Mouse (Mus musculus) adrenal gland, adult 18-20 months (tissue): ENCODE measurements at regions not wholly inside any gene's neighbourhood (a gene's known extent, or its start where the extent isn't known, plus 50 kb on each side); places are given as distances from the start of the nearest gene placed in this dataset.
"Not testable (repeated sequence)": the region's sequence is repeated elsewhere in the genome, so short reads cannot be mapped to it uniquely, and the experiment has no call there.

Experiments
- DNase-seq, 2 experiments: peaks; one replicate each; pipeline ENCODE4 v3.0.0; 2021 to 2022; ENCODE audit warnings: low spot score in 2 of 2

DNA sequence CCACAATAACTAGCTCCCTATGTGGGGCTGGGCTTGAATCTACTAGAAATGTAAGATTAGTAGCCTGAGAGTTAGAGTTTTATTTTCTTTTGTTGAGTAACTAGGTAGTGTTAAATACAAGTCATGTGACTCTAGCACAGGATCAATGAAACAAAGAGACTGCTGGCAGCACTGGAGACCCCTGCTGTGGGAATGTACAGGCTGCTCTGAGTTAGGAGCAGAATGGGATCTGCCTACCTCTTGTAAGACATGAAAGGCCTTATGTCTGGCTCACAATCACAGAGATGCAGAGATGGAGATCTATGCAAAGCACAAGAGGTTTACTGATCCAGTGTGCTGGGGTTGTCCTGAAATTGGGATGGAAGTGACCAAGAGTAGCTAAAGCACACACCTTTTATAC is 193.9 kb upstream of the Kcnmb2 start:
- DNase-seq = not testable (repeated sequence)

GRCm38 (mm10) chr3:31741289-31741688 is 161.0 kb upstream of the Kcnmb2 start:
- DNase-seq = no peak

DNA sequence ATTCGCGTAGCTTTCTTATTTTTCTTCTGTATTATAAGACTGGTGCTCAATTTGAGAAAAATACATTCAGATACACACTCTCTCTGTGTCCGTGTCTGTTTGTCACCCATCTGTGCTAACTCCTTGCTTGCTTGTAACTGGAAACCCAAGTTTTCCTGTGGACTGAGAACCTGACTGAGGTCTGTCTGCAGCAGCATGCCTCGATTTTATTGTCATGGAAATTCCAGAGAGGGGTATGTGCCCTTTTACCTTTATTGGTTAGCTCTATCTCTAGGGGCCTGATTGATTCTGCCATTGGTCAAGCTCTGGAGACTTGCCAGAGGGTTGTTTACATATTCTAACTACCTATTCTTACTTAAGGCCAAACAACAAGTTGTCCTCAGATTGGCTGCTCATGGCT is 146.4 kb upstream of the Kcnmb2 start:
- no peak for DNase-seq

GRCm38 (mm10) chr3:31769193-31769592 is 133.1 kb upstream of the Kcnmb2 start:
- DNase-seq = no peak

DNA sequence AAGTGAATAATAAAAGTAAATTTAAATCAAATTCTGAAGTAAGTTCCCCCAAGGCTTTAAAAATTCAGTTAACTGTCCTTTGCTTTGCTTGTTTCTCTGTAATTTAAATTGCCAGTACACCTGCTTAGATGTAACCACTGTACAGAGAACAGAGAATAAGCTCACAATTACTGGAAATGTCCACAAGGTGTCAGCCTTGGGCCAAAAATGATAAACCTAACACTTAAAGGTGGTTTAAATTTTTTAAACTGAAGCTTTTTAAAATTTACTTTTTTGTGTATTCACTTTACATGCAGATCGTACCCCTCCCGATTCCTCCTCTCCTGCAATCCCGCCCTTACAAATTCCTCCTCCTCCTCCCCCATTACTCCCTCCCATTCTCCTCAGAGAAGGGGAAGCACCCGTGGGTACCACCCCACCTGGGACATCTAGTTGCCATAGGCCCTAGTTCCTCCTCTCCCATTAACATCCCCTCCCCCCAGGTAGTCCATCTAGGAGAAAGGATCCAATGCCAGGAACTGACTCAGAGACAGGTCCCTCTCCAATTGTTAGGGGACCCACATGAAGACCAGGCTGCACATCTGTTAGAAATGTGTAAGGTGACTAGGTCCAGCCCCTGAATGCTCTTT is 111.9 kb upstream of the Kcnmb2 start:
- DNase-seq = peak; percentile 13 to 20

- no peak for DNase-seq
These were observed 108.8 kb upstream of the Kcnmb2 start for GRCm38 (mm10) chr3:31793466-31794040.

GRCm38 (mm10) chr3:31796621-31797020 is 105.7 kb upstream of the Kcnmb2 start:
- no peak for DNase-seq

GRCm38 (mm10) chr3:31799192-31799591 is 103.1 kb upstream of the Kcnmb2 start:
- no peak for DNase-seq

- no peak for DNase-seq
These were observed 98.3 kb upstream of the Kcnmb2 start for GRCm38 (mm10) chr3:31804038-31804437.

DNA sequence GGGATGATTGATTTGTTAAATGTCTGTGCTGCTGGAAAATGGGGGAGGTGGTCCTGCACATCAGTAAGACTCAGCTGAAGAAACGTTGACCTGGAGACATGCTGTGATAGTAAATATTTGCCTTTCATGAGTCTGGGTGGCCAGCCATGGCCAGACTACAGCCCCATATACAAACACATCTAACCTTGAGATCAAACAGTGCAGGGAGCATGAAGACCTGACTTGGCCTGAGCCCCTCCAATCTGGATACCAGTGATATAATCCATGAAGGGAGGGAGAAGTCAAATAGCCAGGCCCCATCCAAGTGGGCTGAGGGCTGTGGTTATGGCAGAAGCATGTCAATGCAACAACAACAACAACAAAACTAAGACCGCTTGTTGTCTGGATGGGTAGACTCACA is 94.6 kb upstream of the Kcnmb2 start:
- DNase-seq = no peak

GRCm38 (mm10) chr3:31809131-31809530 is 93.2 kb upstream of the Kcnmb2 start:
- DNase-seq = not testable (repeated sequence)

DNA sequence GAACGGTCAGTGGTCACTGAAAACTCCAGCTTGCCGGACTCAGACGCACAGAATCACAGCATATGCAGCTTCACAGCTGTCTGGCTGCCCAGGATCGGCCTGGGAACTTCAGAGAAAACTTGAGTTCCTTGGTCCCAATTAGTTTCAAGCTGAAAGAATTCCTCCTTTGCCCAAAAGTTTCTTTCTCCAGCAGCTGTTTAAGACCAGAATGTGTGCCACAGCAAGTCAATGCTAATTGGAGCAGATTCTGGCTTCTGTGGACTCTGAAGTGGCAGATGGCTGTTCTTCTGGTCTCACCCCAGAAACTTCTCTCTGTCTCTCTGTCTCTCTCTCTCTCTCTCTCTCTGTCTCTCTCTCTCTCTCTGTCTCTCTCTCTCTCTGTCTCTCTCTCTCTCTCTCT is 91.1 kb upstream of the Kcnmb2 start:
- no peak for DNase-seq

DNA sequence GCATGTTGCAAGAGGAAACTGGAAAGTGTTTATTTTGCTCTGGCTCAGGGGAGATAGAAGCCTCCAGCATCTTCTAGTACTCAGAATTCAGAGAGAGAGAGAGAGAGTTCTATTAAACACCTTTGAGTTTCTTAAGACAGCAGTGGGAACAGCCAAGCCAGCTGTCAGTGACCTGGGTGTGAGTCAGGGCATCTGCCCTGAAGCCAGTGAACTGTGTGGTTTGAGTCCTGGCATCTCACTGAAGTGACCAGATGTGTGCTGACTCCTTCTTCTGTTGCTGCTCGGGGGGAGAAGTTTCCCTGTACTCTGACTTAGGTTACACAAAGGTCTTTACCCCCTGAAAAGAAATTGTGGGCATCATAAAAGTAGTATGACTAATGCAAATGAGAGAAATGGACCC is 70.4 kb upstream of the Kcnmb2 start:
- no peak for DNase-seq

DNA sequence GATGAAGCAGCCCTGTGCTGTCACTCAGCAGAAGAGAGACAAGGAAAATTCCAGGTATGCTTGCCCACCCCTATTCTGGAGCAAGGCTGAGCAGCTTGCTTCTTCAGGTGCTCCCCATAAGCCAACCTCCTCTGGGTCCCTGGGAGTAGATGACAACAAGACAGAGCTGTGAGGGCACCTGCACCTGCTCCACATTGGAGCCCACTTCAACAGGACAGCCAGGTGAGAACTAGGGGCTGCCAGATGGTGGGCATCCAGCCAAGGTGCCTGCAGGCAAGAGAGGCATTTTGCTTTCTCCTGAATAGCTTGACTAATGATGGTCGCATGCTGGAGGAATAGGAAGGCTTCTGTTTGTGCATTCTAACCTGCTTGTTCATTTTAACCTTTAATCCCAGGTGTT is 61.1 kb upstream of the Kcnmb2 start:
- no peak for DNase-seq

GRCm38 (mm10) chr3:31847087-31847486 is 55.2 kb upstream of the Kcnmb2 start:
- no peak for DNase-seq
